Mouse (Mus musculus): ENCODE results near the gene Manba.

GRCm38 (mm10) chr3:135505369-135505909 is 20.0 kb downstream of the Manba start:
- TF ChIP-seq E2F4 (IDR thresholded peaks at IDR 0.05; ENCODE audit: insufficient replicate concordance, low read depth, low read length) (no peak), TBP (conservative IDR thresholded peaks at IDR 0.05; ENCODE audit: low read depth, low read length) (no peak), MEF2A (IDR thresholded peaks at IDR 0.05; ENCODE audit: borderline replicate concordance, low read depth, low read length) (no peak), UBTF (IDR thresholded peaks at IDR 0.05; ENCODE audit: low read depth, low read length) (no peak), POLR2A (IDR thresholded peaks at IDR 0.05; ENCODE audit: low read depth, low read length) (no peak), USF1 (IDR thresholded peaks at IDR 0.05; ENCODE audit: low read depth, low read length) (no peak), CHD1 (IDR thresholded peaks at IDR 0.05; ENCODE audit: low read depth, low read length) (no peak), USF2 (conservative IDR thresholded peaks at IDR 0.05; ENCODE audit: low read depth, low read length) (no peak), PAX5 (IDR thresholded peaks at IDR 0.05; ENCODE audit: low read length) (no peak), CHD2 (IDR thresholded peaks at IDR 0.05; ENCODE audit: low read length) (no peak)

Measured in CH12.LX (cell line).